ENCODE assay signal across 13 mouse cellular contexts in the genomic region with DNA sequence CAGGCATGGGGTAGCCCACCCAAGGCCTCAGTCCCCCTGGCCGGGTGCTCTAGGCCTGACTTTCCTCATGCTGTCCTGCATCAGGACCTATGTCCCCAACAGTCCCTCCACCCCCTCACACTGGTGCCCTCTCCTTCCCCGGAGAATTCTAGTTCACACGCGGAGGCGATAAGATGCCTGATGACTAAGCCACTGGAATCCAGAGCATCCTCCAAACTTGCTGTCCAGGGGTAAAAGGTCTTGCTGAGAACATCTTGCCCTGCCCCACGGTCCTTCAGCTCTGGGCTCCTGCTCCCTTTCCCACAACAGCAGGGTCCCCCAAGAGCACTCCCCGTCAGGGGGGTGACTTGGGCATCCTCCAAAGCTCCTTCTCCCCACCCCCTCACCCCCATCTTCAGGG. TPM values are rescaled to one million over a fixed set of nuclear protein-coding genes. Genes with fewer than 3 reads are reported as not detected.
A peak's percentile ranks its signal among the peaks of the same experiment; 100 is the strongest.
DNase-seq lines count a peak whose midpoint lies in the region; ATAC-seq lines count a peak whose summit lies in the region.
"Had no signal": no experiment of that assay in that cellular context is flagged by ENCODE, and none has a peak within 500 bp of the region (broad histone marks: within the 10 kb centered on the region; RNA-seq: fewer than 3 reads in every experiment).

No protein-coding gene starts in this region.

- H3K36me3 ChIP-seq in heart, embryonic 15.5 days = peaks cover 7% of the 10 kb centered on the region; the same call in 1 of the 2 replicates
- 0 out of 2 replicates have a peak, but pooled peaks cover 2% of the 10 kb centered on the region for H3K36me3 ChIP-seq in embryonic facial prominence, embryonic 15.5 days

- no peak overlapping the region for H3K4me3 ChIP-seq in heart, embryonic 15.5 days
- no peak overlapping the region for H3K4me3 ChIP-seq in embryonic facial prominence, embryonic 15.5 days (replicated peaks)
- H3K4me3 ChIP-seq: heart, adult 2 months; liver, embryonic 12.5 days; megakaryocyte, embryonic 14.5 days had no signal

- no peaks in the 10 kb centered on the region for H3K9me3 ChIP-seq in heart, embryonic 15.5 days (replicated peaks)
- no peaks in the 10 kb centered on the region for H3K9me3 ChIP-seq in embryonic facial prominence, embryonic 15.5 days (replicated peaks)
- H3K9me3 ChIP-seq: liver, embryonic 12.5 days had no signal

- no peak overlapping the region for H3K4me2 ChIP-seq in heart, embryonic 15.5 days
- no peak overlapping the region for H3K4me2 ChIP-seq in embryonic facial prominence, embryonic 15.5 days (replicated peaks)
- H3K4me2 ChIP-seq: liver, embryonic 12.5 days had no signal

- peaks cover 28% of the 10 kb centered on the region for H3K27me3 ChIP-seq in heart, embryonic 15.5 days
- no peaks in the 10 kb centered on the region for H3K27me3 ChIP-seq in embryonic facial prominence, embryonic 15.5 days

- H3K27ac ChIP-seq in heart, embryonic 15.5 days = peak overlapping the region; percentile 68; the same call in 1 of the 2 replicates
- peak overlapping the region; percentile 91 for H3K27ac ChIP-seq in embryonic facial prominence, embryonic 15.5 days (replicated peaks)

- ATAC-seq in heart, embryonic 15.5 days (replicated peaks; ENCODE audit: insufficient number of reproducible peaks, insufficient read depth, low FRiP score, low read depth) = no peak
- no peak for ATAC-seq in embryonic facial prominence, embryonic 15.5 days (ENCODE audit: insufficient number of reproducible peaks, low FRiP score, low TSS enrichment, low read depth)
- no peak for ATAC-seq in monocyte, adult 5-6 weeks (replicated peaks; ENCODE audit: insufficient number of reproducible peaks, low FRiP score, low TSS enrichment, poor library complexity, severe bottlenecking)
- ATAC-seq: liver, embryonic 12.5 days had no signal

- no peak for DNase-seq in heart, adult 9 months (ENCODE audit: low spot score in 2 of 2)
- DNase-seq in 3T3-L1 (ENCODE audit: low read depth, low spot score) = peak; percentile 88
- peak; percentile 39 to 50 for DNase-seq in kidney, postnatal 36 days
- no peak for DNase-seq in thymus, postnatal 25 days
- no peak for DNase-seq in adrenal gland, postnatal 25 days
- DNase-seq: cerebellum, adult 9-11 months; thymus, postnatal 14 days had no signal

- WGBS in heart, embryonic 15.5 days = 48% methylated on average over 7 of the region's 7 CpGs
- whole genome bisulfite sequencing in embryonic facial prominence, embryonic 15.5 days = 88% methylated on average over 7 of the region's 7 CpGs

- H3K9ac ChIP-seq in heart, embryonic 15.5 days = no peak overlapping the region
- no peak overlapping the region for H3K9ac ChIP-seq in embryonic facial prominence, embryonic 15.5 days
- H3K9ac ChIP-seq: liver, embryonic 12.5 days had no signal

- peaks cover 15% of the 10 kb centered on the region for H3K4me1 ChIP-seq in heart, embryonic 15.5 days (replicated peaks)
- H3K4me1 ChIP-seq in embryonic facial prominence, embryonic 15.5 days = peaks cover 43% of the 10 kb centered on the region

RNA-seq across cellular contexts. Expression of gene Iscu, which starts 10.1 kb away (rescaled TPM):
- 112 and 124 TPM in 2 replicates for polyA plus RNA-seq in heart, embryonic 15.5 days (2015; fragmentation: Nextera tagmentation; extraction: Ambion mirVana)
- 102 and 106 TPM in 2 replicates for polyA plus RNA-seq in embryonic facial prominence, embryonic 15.5 days (2015; fragmentation: Nextera tagmentation; extraction: Ambion mirVana)
- total RNA-seq in monocyte, adult 5-6 weeks (2017) = 110 to 223 TPM (median 180 TPM) in 3 replicates
- 708 and 898 TPM in 2 replicates for total RNA-seq in adrenal gland, postnatal 25 days (2021)

RNA-seq across cellular contexts. Expression of gene Sart3, which starts 10.3 kb away (rescaled TPM):
- polyA plus RNA-seq in heart, embryonic 15.5 days (2015; fragmentation: Nextera tagmentation; extraction: Ambion mirVana) = 30.8 and 39.8 TPM in 2 replicates
- polyA plus RNA-seq in embryonic facial prominence, embryonic 15.5 days (2015; fragmentation: Nextera tagmentation; extraction: Ambion mirVana) = 47.9 and 48.0 TPM in 2 replicates
- 34.4 to 48.1 TPM (median 42.3 TPM) in 3 replicates for total RNA-seq in monocyte, adult 5-6 weeks (2017)
- total RNA-seq in adrenal gland, postnatal 25 days (2021) = 45.0 and 50.7 TPM in 2 replicates

RNA-seq across cellular contexts. Expression of gene Tmem119, which starts 17.7 kb away (rescaled TPM):
- 23.6 and 30.5 TPM in 2 replicates for polyA plus RNA-seq in heart, embryonic 15.5 days (2015; fragmentation: Nextera tagmentation; extraction: Ambion mirVana)
- 197 and 220 TPM in 2 replicates for polyA plus RNA-seq in embryonic facial prominence, embryonic 15.5 days (2015; fragmentation: Nextera tagmentation; extraction: Ambion mirVana)
- not detected in 3 replicates for total RNA-seq in monocyte, adult 5-6 weeks (2017)
- total RNA-seq in adrenal gland, postnatal 25 days (2021) = 5.4 and 7.7 TPM in 2 replicates

RNA-seq across cellular contexts. Expression of gene Ficd, which starts 47.0 kb away (rescaled TPM):
- polyA plus RNA-seq in heart, embryonic 15.5 days (2015; fragmentation: Nextera tagmentation; extraction: Ambion mirVana) = 4.9 and 6.2 TPM in 2 replicates
- 8.5 and 8.7 TPM in 2 replicates for polyA plus RNA-seq in embryonic facial prominence, embryonic 15.5 days (2015; fragmentation: Nextera tagmentation; extraction: Ambion mirVana)
- 2.0 to 4.7 TPM (median 4.2 TPM) in 3 replicates for total RNA-seq in monocyte, adult 5-6 weeks (2017)
- total RNA-seq in adrenal gland, postnatal 25 days (2021) = 10.9 and 16.0 TPM in 2 replicates

RNA-seq across cellular contexts. Expression of gene Selplg, which starts 49.8 kb away (rescaled TPM):
- polyA plus RNA-seq in heart, embryonic 15.5 days (2015; fragmentation: Nextera tagmentation; extraction: Ambion mirVana) = 2.7 and 18.4 TPM in 2 replicates
- 5.3 TPM in 2 replicates for polyA plus RNA-seq in embryonic facial prominence, embryonic 15.5 days (2015; fragmentation: Nextera tagmentation; extraction: Ambion mirVana)
- total RNA-seq in monocyte, adult 5-6 weeks (2017) = 212 to 415 TPM (median 221 TPM) in 3 replicates
- 1.5 and 3.3 TPM in 2 replicates for total RNA-seq in adrenal gland, postnatal 25 days (2021)

Comparison
In these comparisons a context has a peak if more than half of its experiments do, and no peak if none do; other contexts are left out.
1. DNase-seq: peak in 3T3-L1 (single experiment) and kidney, postnatal 36 days (2 of 2); none in heart, adult 9 months (0 of 2), thymus, postnatal 25 days (single experiment) and adrenal gland, postnatal 25 days (single experiment).